Comparison of ENCODE assay signal across 9 mouse cellular contexts in genomic region chr8:84913502-84913900, GRCm38 (mm10). TPM values are rescaled to one million over a fixed set of nuclear protein-coding genes. Genes with fewer than 3 reads are reported as not detected.
DNase-seq lines count a peak whose midpoint lies in the region; ATAC-seq lines count a peak whose summit lies in the region.
"Had no signal": no experiment of that assay in that cellular context is flagged by ENCODE, and none has a peak within 500 bp of the region (broad histone marks: within the 10 kb centered on the region; RNA-seq: fewer than 3 reads in every experiment).

No protein-coding gene starts in this region.

- peaks cover 53% of the 10 kb centered on the region for H3K27me3 ChIP-seq in kidney, embryonic 14.5 days (ENCODE audit: control insufficient read depth, insufficient read depth, low read length)
- peaks cover 99% of the 10 kb centered on the region for H3K27me3 ChIP-seq in embryonic facial prominence, embryonic 10.5 days (replicated peaks; ENCODE audit: low read depth, poor library complexity, severe bottlenecking)
- peaks cover 25% of the 10 kb centered on the region for H3K27me3 ChIP-seq in intestine, embryonic 16.5 days (replicated peaks; ENCODE audit: control insufficient read depth, insufficient read depth, low read length)
- H3K27me3 ChIP-seq in midbrain, embryonic 16.5 days (ENCODE audit: control insufficient read depth, insufficient read depth, low read depth, low read length): peaks cover 11% of the 10 kb centered on the region; the same call in 1 of the 2 replicates

- peak overlapping the region; percentile 44 for H3K4me3 ChIP-seq in kidney, embryonic 14.5 days (ENCODE audit: low read length)
- peak overlapping the region; percentile 61 for H3K4me3 ChIP-seq in embryonic facial prominence, embryonic 10.5 days
- peak overlapping the region; percentile 53 for H3K4me3 ChIP-seq in intestine, embryonic 16.5 days (ENCODE audit: low read length)
- no peak overlapping the region for H3K4me3 ChIP-seq in midbrain, embryonic 16.5 days (ENCODE audit: low read depth, low read length)

- H3K9ac ChIP-seq in kidney, embryonic 14.5 days (ENCODE audit: low read depth, low read length): peak overlapping the region; percentile 40; the same call in 1 of the 2 replicates
- peak overlapping the region; percentile 64 for H3K9ac ChIP-seq in intestine, embryonic 16.5 days (ENCODE audit: low read depth, low read length)
- H3K9ac ChIP-seq in midbrain, embryonic 16.5 days (ENCODE audit: low read depth, low read length): no peak overlapping the region

- DNase-seq in kidney, postnatal 4 days: no peak
- no peak for DNase-seq in embryonic facial prominence, embryonic 10.5 days (ENCODE audit: low spot score)
- DNase-seq in right cerebral cortex, postnatal 14 days: no peak
- DNase-seq in layer of hippocampus, postnatal 36 days: no peak
- DNase-seq in testis, postnatal 10 days (ENCODE audit: low spot score): no peak

- ATAC-seq in kidney, embryonic 14.5 days (ENCODE audit: low FRiP score, low TSS enrichment): no peak
- ATAC-seq in intestine, embryonic 16.5 days: no peak
- no peak for ATAC-seq in midbrain, embryonic 16.5 days

- no peak overlapping the region for H3K27ac ChIP-seq in kidney, embryonic 14.5 days (ENCODE audit: low read depth, low read length)
- H3K27ac ChIP-seq in embryonic facial prominence, embryonic 10.5 days (replicated peaks): peak overlapping the region; percentile 30; the same call in 1 of the 2 replicates
- H3K27ac ChIP-seq in intestine, embryonic 16.5 days (ENCODE audit: low read length): no peak overlapping the region
- no peak overlapping the region for H3K27ac ChIP-seq in midbrain, embryonic 16.5 days (ENCODE audit: low read length)

- peaks cover 3% of the 10 kb centered on the region; the same call in 1 of the 2 replicates for H3K9me3 ChIP-seq in kidney, embryonic 14.5 days (ENCODE audit: control insufficient read depth, low read length)
- H3K9me3 ChIP-seq in embryonic facial prominence, embryonic 10.5 days: peaks cover 6% of the 10 kb centered on the region; the same call in 1 of the 2 replicates
- peaks cover 4% of the 10 kb centered on the region; the same call in 1 of the 2 replicates for H3K9me3 ChIP-seq in intestine, embryonic 16.5 days (ENCODE audit: control insufficient read depth, low read length)
- H3K9me3 ChIP-seq in midbrain, embryonic 16.5 days (replicated peaks; ENCODE audit: control insufficient read depth, low read length, poor library complexity, severe bottlenecking): no peaks in the 10 kb centered on the region

- 15% methylated on average over 9 of the region's 9 CpGs for WGBS in kidney, embryonic 14.5 days
- 18% methylated on average over 9 of the region's 9 CpGs for WGBS in embryonic facial prominence, embryonic 10.5 days
- 14% methylated on average over 9 of the region's 9 CpGs for WGBS in intestine, embryonic 16.5 days
- WGBS in midbrain, embryonic 16.5 days: 16% methylated on average over 9 of the region's 9 CpGs

- H3K4me2 ChIP-seq in kidney, embryonic 14.5 days (replicated peaks; ENCODE audit: low read depth, low read length): peak overlapping the region; percentile 84
- peak overlapping the region; percentile 87 for H3K4me2 ChIP-seq in intestine, embryonic 16.5 days (ENCODE audit: low read depth, low read length)
- peak overlapping the region; percentile 44 for H3K4me2 ChIP-seq in midbrain, embryonic 16.5 days (ENCODE audit: low read length)

- H3K4me1 ChIP-seq in kidney, embryonic 14.5 days (ENCODE audit: control insufficient read depth, insufficient read depth, low read length): peaks cover 12% of the 10 kb centered on the region
- H3K4me1 ChIP-seq in embryonic facial prominence, embryonic 10.5 days: peaks cover 41% of the 10 kb centered on the region
- H3K4me1 ChIP-seq in intestine, embryonic 16.5 days (ENCODE audit: control insufficient read depth, insufficient read depth, low read length): peaks cover 11% of the 10 kb centered on the region; the same call in 1 of the 2 replicates
- peaks cover 2% of the 10 kb centered on the region; the same call in 1 of the 2 replicates for H3K4me1 ChIP-seq in midbrain, embryonic 16.5 days (ENCODE audit: control insufficient read depth, insufficient read depth, low read length)

- H3K36me3 ChIP-seq in kidney, embryonic 14.5 days (ENCODE audit: control insufficient read depth, insufficient read depth, low read length): no peaks in the 10 kb centered on the region
- H3K36me3 ChIP-seq in embryonic facial prominence, embryonic 10.5 days (replicated peaks): peaks cover 15% of the 10 kb centered on the region
- H3K36me3 ChIP-seq in intestine, embryonic 16.5 days (ENCODE audit: control insufficient read depth, insufficient read depth, low read length): no peaks in the 10 kb centered on the region
- peaks cover 58% of the 10 kb centered on the region for H3K36me3 ChIP-seq in midbrain, embryonic 16.5 days (ENCODE audit: control insufficient read depth, insufficient read depth, low read length)

RNA-seq across cellular contexts. Expression of gene Dnase2a, which starts 5.1 kb away (rescaled TPM):
- 10.8 and 12.1 TPM in 2 replicates for polyA plus RNA-seq in kidney, embryonic 14.5 days (2014; fragmentation: Nextera tagmentation; extraction: Ambion mirVana)
- 6.1 and 10.1 TPM in 2 replicates for polyA plus RNA-seq in embryonic facial prominence, embryonic 10.5 days (2016; fragmentation: Nextera tagmentation; extraction: Ambion mirVana)
- 7.3 and 10.2 TPM in 2 replicates for polyA plus RNA-seq in intestine, embryonic 16.5 days (2015; fragmentation: Nextera tagmentation; extraction: Ambion mirVana)
- 5.0 and 6.1 TPM in 2 replicates for polyA plus RNA-seq in midbrain, embryonic 16.5 days (2015; fragmentation: Nextera tagmentation; extraction: Ambion mirVana)
- 1 to 10 TPM; 3.2 to 3.9 TPM for total RNA-seq in layer of hippocampus, postnatal 36 days (2021)

RNA-seq across cellular contexts. Expression of gene Klf1, which starts 11.8 kb away (rescaled TPM):
- 1.2 and 1.7 TPM in 2 replicates for polyA plus RNA-seq in kidney, embryonic 14.5 days (2014; fragmentation: Nextera tagmentation; extraction: Ambion mirVana)
- 14.5 and 15.6 TPM in 2 replicates for polyA plus RNA-seq in embryonic facial prominence, embryonic 10.5 days (2016; fragmentation: Nextera tagmentation; extraction: Ambion mirVana)
- 4.9 and 10.3 TPM in 2 replicates for polyA plus RNA-seq in intestine, embryonic 16.5 days (2015; fragmentation: Nextera tagmentation; extraction: Ambion mirVana)
- 0.28 and 0.98 TPM in 2 replicates for polyA plus RNA-seq in midbrain, embryonic 16.5 days (2015; fragmentation: Nextera tagmentation; extraction: Ambion mirVana)
- under 1 TPM in 1 of 2 experiments, not detected in 1; 0.40 TPM for total RNA-seq in layer of hippocampus, postnatal 36 days (2021)
- total RNA-seq: gastrocnemius, adult 18-20 months had no signal

RNA-seq across cellular contexts. Expression of gene Gcdh, which starts 19.8 kb away (rescaled TPM):
- polyA plus RNA-seq in kidney, embryonic 14.5 days (2014; fragmentation: Nextera tagmentation; extraction: Ambion mirVana): 28.6 and 43.3 TPM in 2 replicates
- polyA plus RNA-seq in embryonic facial prominence, embryonic 10.5 days (2016; fragmentation: Nextera tagmentation; extraction: Ambion mirVana): 49.6 and 51.8 TPM in 2 replicates
- 53.3 and 53.8 TPM in 2 replicates for polyA plus RNA-seq in intestine, embryonic 16.5 days (2015; fragmentation: Nextera tagmentation; extraction: Ambion mirVana)
- polyA plus RNA-seq in midbrain, embryonic 16.5 days (2015; fragmentation: Nextera tagmentation; extraction: Ambion mirVana): 33.4 and 36.9 TPM in 2 replicates
- 10 to 100 TPM; 39.5 to 46.3 TPM for total RNA-seq in layer of hippocampus, postnatal 36 days (2021)

RNA-seq across cellular contexts. Expression of gene Mast1, which starts 23.7 kb away (rescaled TPM):
- polyA plus RNA-seq in kidney, embryonic 14.5 days (2014; fragmentation: Nextera tagmentation; extraction: Ambion mirVana): 0.21 and 0.35 TPM in 2 replicates
- polyA plus RNA-seq in embryonic facial prominence, embryonic 10.5 days (2016; fragmentation: Nextera tagmentation; extraction: Ambion mirVana): 2.3 and 3.4 TPM in 2 replicates
- 1.2 and 1.6 TPM in 2 replicates for polyA plus RNA-seq in intestine, embryonic 16.5 days (2015; fragmentation: Nextera tagmentation; extraction: Ambion mirVana)
- 85.7 and 86.1 TPM in 2 replicates for polyA plus RNA-seq in midbrain, embryonic 16.5 days (2015; fragmentation: Nextera tagmentation; extraction: Ambion mirVana)
- total RNA-seq in layer of hippocampus, postnatal 36 days (2021): 10 to 100 TPM; 79.5 TPM

RNA-seq across cellular contexts. Expression of gene Rtbdn, which starts 33.3 kb away (rescaled TPM):
- 0.16 TPM in 1 of 2 replicates, not detected in the other for polyA plus RNA-seq in kidney, embryonic 14.5 days (2014; fragmentation: Nextera tagmentation; extraction: Ambion mirVana)
- 0.36 and 0.91 TPM in 2 replicates for polyA plus RNA-seq in embryonic facial prominence, embryonic 10.5 days (2016; fragmentation: Nextera tagmentation; extraction: Ambion mirVana)
- 0.18 and 0.24 TPM in 2 replicates for polyA plus RNA-seq in intestine, embryonic 16.5 days (2015; fragmentation: Nextera tagmentation; extraction: Ambion mirVana)
- 2.8 and 3.3 TPM in 2 replicates for polyA plus RNA-seq in midbrain, embryonic 16.5 days (2015; fragmentation: Nextera tagmentation; extraction: Ambion mirVana)
- total RNA-seq in layer of hippocampus, postnatal 36 days (2021): 1 to 10 TPM in 1 of 2 experiments, under 1 TPM in 1; 0.77 to 1.0 TPM
- total RNA-seq: gastrocnemius, adult 18-20 months had no signal
